Mouse (Mus musculus): ENCODE measurements around the gene Cep126.

DNA sequence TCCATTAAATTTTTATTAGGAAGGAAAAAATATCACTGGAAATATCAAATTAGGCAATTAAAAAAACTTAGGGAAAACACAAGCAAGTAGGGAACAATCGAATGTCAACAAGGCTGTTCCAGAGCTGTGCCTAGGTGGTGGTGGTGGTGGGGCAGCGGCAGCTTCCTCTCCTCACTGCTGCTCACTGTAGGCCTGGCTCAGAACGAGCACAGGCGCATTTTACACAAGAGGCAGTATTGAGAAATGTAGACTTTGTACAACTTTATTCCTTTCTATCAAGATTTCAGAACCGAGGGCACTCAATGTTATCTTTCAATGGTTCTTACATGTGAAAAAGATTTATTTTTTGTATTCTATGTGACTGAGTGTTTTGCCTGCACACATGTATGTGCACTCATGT lies 55.2 kb downstream of the Cep126 start:
- TF ChIP-seq CTCF (IDR thresholded peaks at IDR 0.05; ENCODE audit: insufficient read depth, low read depth, low read length) (no peak), POLR2A (IDR thresholded peaks at IDR 0.05; ENCODE audit: insufficient read depth, low read depth, low read length) (no peak)

Data from olfactory bulb, adult 2 months (tissue).